Mouse (Mus musculus) kidney, embryonic 14.5 days (tissue): ENCODE measurements around the gene Retn. TPM values are rescaled to one million over a fixed set of nuclear protein-coding genes. Genes with fewer than 3 reads are reported as not detected.

Experiments
- polyA plus RNA-seq: library from polyadenylated mRNA; unstranded; fragments of >200 nt; fragmentation: Nextera tagmentation; extraction: Ambion mirVana; gene quantifications from 2 replicates; pipeline ENCODE4 v1.2.1, GENCODE M21; 2014

The Retn gene
- polyA plus RNA-seq, 1 experiment from 2014 or later, result 0.73 TPM

Other genes starting within 250 kb of the Retn start
- gene Pex11g, start 188.1 kb upstream of the Retn start, polyA plus RNA-seq, result 3.7 and 4.4 TPM in 2 replicates
- gene Tex45, start 184.9 kb upstream of the Retn start, polyA plus RNA-seq, result not detected in 2 replicates
- 27.9 and 47.9 TPM in 2 replicates for gene Zfp358, start 162.6 kb upstream of the Retn start, polyA plus RNA-seq
- 29.3 and 39.9 TPM in 2 replicates for gene Mcoln1, start 155.3 kb upstream of the Retn start, polyA plus RNA-seq
- 21.0 and 25.6 TPM in 2 replicates for gene Pnpla6, start 140.4 kb upstream of the Retn start, polyA plus RNA-seq
- 6.9 and 11.2 TPM in 2 replicates for gene C330021F23Rik, start 87.8 kb upstream of the Retn start, polyA plus RNA-seq
- gene Camsap3, start 68.5 kb upstream of the Retn start, polyA plus RNA-seq, result 14.1 and 18.1 TPM in 2 replicates
- 42.2 and 67.7 TPM in 2 replicates for gene Xab2, start 34.5 kb upstream of the Retn start, polyA plus RNA-seq
- gene Pet100, start 34.2 kb upstream of the Retn start, polyA plus RNA-seq, result 84.5 and 132 TPM in 2 replicates
- 0.96 and 1.0 TPM in 2 replicates for gene Pcp2, start 30.2 kb upstream of the Retn start, polyA plus RNA-seq
- gene Stxbp2, start 24.8 kb upstream of the Retn start, polyA plus RNA-seq, result 50.7 and 70.8 TPM in 2 replicates
- 0.28 and 0.30 TPM in 2 replicates for gene Mcemp1, start 10.0 kb downstream of the Retn start, polyA plus RNA-seq
- 17.8 and 20.6 TPM in 2 replicates for gene Fcor, start 16.6 kb downstream of the Retn start, polyA plus RNA-seq
- 28.9 and 29.9 TPM in 2 replicates for gene Trappc5, start 20.5 kb downstream of the Retn start, polyA plus RNA-seq
- 0.09 and 0.30 TPM in 2 replicates for gene Fcer2a, start 38.4 kb downstream of the Retn start, polyA plus RNA-seq
- gene Clec4g, start 64.9 kb downstream of the Retn start, polyA plus RNA-seq, result 0.45 TPM in 1 of 2 replicates, not detected in the other
- gene Cd209a, start 93.2 kb downstream of the Retn start, polyA plus RNA-seq, result not detected in 2 replicates
- gene Cd209e, start 198.5 kb downstream of the Retn start, polyA plus RNA-seq, result not detected in 2 replicates
- not detected in 2 replicates for gene Cd209d, start 222.8 kb downstream of the Retn start, polyA plus RNA-seq